Mouse (Mus musculus) kidney, embryonic 16.5 days (tissue): ENCODE results near the gene Zfp940. TPM values are rescaled to one million over a fixed set of nuclear protein-coding genes. Genes with fewer than 3 reads are reported as not detected.
"Not testable (repeated sequence)": the region's sequence is repeated elsewhere in the genome, so short reads cannot be mapped to it uniquely, and the experiment has no call there.

Source experiments
- ATAC-seq: fragments of 200-750 bp; cut with Nextera tagmentation; 2 replicates; pipeline ENCODE4 v1.8.0; 2017; ENCODE audit warnings: moderate TSS enrichment; ENCODE audit not compliant: low FRiP score, low TSS enrichment
- H3K27ac ChIP-seq: fragments of 300-500 bp; sonication (generic); 2 replicates; pipeline ENCODE4 v1.5.1; 2014; ENCODE audit warnings: low read length
- H3K27me3 ChIP-seq: fragments of 300-500 bp; sonication (generic); 2 replicates; pipeline ENCODE4 v1.6.1; 2014; ENCODE audit warnings: low read length, control low read depth, mixed read lengths; ENCODE audit not compliant: insufficient read depth
- H3K36me3 ChIP-seq: fragments of 300-500 bp; sonication (generic); 2 replicates; pipeline ENCODE4 v1.6.1; 2014; ENCODE audit warnings: low read length, control low read depth, mixed read lengths; ENCODE audit not compliant: insufficient read depth
- H3K4me1 ChIP-seq: fragments of 300-500 bp; sonication (generic); 2 replicates; pipeline ENCODE4 v1.6.1; 2014; ENCODE audit warnings: low read length, control low read depth, mixed read lengths; ENCODE audit not compliant: insufficient read depth
- H3K4me2 ChIP-seq: fragments of 300-500 bp; sonication (generic); replicated peaks from 2 replicates; pipeline ENCODE4 v1.6.1; 2014; ENCODE audit warnings: low read depth, low read length
- H3K4me3 ChIP-seq: fragments of 300-500 bp; sonication (generic); 2 replicates; pipeline ENCODE4 v1.5.1; 2014; ENCODE audit warnings: mild to moderate bottlenecking, low read length
- H3K9ac ChIP-seq: fragments of 300-500 bp; sonication (generic); replicated peaks from 2 replicates; pipeline ENCODE4 v1.6.1; 2014; ENCODE audit warnings: low read length
- H3K9me3 ChIP-seq: fragments of 300-500 bp; sonication (generic); 2 replicates; pipeline ENCODE4 v1.6.1; 2016; ENCODE audit warnings: low read length, control low read depth
- WGBS: fragments of 180-500 bp; shearing (Covaris S2); extraction: QIAGEN DNeasy Blood & Tissue Kit; methylation state at CpG from one replicate; pipeline ENCODE4 v1.1.7; 2014; 5-methylcytosine and 5-hydroxymethylcytosine counted together
- polyA plus RNA-seq: library from polyadenylated mRNA; unstranded; fragments of >200 nt; fragmentation: Nextera tagmentation; extraction: Ambion mirVana; gene quantifications from 2 replicates; pipeline ENCODE4 v1.2.1, GENCODE M21; 2015

Gene Zfp940
- 6.0 and 6.4 TPM in 2 replicates for polyA plus RNA-seq

DNA sequence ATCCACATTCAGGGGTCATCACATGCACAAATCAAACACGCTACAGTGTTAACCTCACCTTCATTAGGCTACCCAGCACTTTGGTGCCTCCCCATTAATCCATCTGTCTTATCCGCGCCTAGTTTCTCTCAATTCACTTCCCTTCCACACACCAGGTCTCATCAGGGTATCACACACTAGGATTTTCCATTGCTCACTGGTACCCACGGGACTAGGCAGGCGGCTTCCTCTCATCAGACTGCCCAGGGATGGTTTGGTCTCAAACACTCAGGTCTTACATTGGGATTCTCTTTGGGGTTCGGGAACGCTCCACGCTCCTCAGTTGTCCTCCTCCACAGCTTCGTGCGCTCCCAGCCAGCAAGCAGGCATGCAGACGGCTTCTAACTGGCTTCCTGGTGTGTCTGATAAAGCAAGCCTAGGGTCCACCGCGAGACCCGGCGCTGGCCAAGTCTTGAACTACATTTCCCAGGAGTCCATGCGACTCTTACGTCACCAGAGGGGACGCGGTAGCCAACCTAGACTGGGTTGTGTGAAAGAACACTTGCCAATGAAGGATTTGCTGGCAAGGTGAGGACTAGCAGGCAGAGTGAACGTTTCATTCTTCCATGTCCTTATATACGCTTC is at the start of gene Zfp940:
Gene Zfp940 (minus strand): TSS at position 451 of the 624 bp plus-strand sequence.
- Histone ChIP-seq H3K4me3 (peak within 1 kb of the TSS; percentile 56), H3K36me3 (peaks cover 9% of the 10 kb centered on the region; the same call in 1 of the 2 replicates), H3K4me1 (no peaks in the 10 kb centered on the region), H3K27me3 (no peaks in the 10 kb centered on the region), H3K9me3 (0 out of 2 replicates have a peak, but pooled peaks cover 5% of the 10 kb centered on the region), H3K4me2 (peak within 1 kb of the TSS; percentile 79), H3K9ac (peak within 1 kb of the TSS; percentile 65), H3K27ac (no peak within 1 kb of the TSS)
- peak; percentile 98 for ATAC-seq
- WGBS: under 1% methylated on average over 21 of the region's 21 CpGs

DNA sequence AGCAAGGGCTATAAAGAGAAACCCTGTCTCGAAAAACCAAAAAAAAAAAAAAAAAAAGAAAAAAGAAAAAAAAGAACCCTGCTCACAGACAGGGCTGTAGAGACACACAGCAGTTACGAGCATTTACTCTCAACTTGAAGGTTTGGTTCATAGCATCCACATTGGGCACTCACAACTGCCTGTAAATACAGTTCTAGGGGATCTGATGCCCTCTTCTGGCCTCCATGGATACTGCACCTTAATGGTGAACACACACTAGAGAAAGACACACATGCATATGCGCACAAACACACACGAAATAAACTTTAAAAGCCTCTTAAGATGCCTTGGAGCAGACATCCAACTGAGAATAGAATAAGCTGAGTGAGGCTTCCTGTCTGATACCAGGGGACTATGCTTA is 44.9 kb upstream of the Zfp940 start:
- Histone ChIP-seq H3K9me3 (peaks cover 32% of the 10 kb centered on the region), H3K36me3 (peaks cover 74% of the 10 kb centered on the region), H3K27ac (no peak overlapping the region), H3K4me3 (no peak overlapping the region), H3K27me3 (no peaks in the 10 kb centered on the region), H3K4me1 (no peaks in the 10 kb centered on the region), H3K4me2 (no peak overlapping the region), H3K9ac (no peak overlapping the region)
- 92% methylated on average over 4 of the region's 4 CpGs for whole genome bisulfite sequencing
- ATAC-seq: no peak

DNA sequence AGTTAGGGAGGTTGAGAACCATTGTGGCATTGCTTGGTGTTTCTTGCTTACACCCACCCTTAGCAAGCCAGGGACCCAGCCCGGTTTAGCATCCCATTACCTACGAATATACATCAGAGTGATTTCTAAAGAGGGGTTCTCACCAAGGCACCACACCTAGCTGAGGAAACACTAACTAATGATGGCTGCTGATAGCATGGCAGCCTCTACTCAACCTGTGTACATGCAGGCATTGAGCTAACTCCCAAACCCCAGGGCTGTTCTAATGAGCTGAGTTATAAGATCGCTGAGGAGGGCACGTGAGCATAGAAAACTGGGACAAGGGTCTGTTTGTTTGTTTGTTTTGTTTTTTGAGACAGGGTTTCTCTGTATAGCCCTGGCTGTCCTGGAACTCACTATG is 39.3 kb upstream of the Zfp940 start:
- Histone ChIP-seq H3K4me1 (no peaks in the 10 kb centered on the region), H3K9ac (no peak overlapping the region), H3K9me3 (peaks cover 69% of the 10 kb centered on the region), H3K27ac (no peak overlapping the region), H3K4me3 (no peak overlapping the region), H3K27me3 (no peaks in the 10 kb centered on the region), H3K4me2 (no peak overlapping the region), H3K36me3 (peaks cover 72% of the 10 kb centered on the region)
- WGBS: 94% methylated on average over 4 of the region's 4 CpGs
- no peak for ATAC-seq

DNA sequence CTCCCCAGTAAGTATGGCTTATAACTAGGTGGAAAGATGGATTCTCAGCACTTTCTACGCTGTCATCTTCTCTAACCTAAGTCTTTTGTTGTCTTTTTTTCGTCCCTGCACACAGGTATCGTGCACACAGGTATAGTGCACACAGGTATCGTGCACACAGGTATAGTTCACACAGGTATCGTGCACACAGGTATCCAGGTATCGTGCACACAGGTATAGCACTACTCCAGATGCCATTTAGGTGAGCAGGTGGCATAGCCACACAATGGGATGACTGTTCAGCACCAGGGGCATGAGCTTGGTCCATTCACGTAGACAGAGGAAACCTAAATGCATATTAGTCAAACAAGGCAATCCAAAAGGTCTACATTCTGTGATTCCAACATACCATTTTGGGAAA is 37.0 kb upstream of the Zfp940 start:
- H3K4me2 ChIP-seq: no peak overlapping the region
- 95% methylated on average over 7 of the region's 7 CpGs for WGBS

DNA sequence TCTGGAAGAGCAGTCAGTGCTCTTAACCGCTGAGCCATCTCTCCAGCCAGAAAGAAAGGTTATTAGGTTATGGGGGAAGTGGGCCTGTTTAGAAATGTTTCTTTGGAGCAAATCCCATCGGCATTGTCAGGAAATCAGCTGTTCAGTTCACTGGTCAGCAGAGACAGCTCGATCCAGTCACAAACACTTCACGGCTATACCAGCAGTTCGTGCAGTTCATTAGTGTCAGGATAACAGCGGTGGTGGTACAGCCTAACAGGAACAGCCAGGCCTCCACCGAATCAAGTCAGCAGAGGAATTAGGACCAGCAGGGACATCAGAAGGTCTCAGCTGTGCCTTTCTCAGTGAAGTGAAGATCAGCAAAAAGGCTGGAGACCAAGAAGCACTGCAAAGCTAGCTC is 27.4 kb upstream of the Zfp940 start:
- WGBS: 85% methylated on average over 7 of the region's 7 CpGs
- no peak overlapping the region for H3K4me3 ChIP-seq
- H3K27me3 ChIP-seq: no peaks in the 10 kb centered on the region

More for the DNA sequence above, 37.0 kb upstream of the Zfp940 start:
- no peak overlapping the region for H3K4me3 ChIP-seq
- H3K36me3 ChIP-seq: peaks cover 51% of the 10 kb centered on the region
- peaks cover 85% of the 10 kb centered on the region for H3K9me3 ChIP-seq
- no peak for ATAC-seq
- no peak overlapping the region for H3K27ac ChIP-seq
- H3K9ac ChIP-seq: no peak overlapping the region
- no peaks in the 10 kb centered on the region for H3K4me1 ChIP-seq
- H3K27me3 ChIP-seq: no peaks in the 10 kb centered on the region

DNA sequence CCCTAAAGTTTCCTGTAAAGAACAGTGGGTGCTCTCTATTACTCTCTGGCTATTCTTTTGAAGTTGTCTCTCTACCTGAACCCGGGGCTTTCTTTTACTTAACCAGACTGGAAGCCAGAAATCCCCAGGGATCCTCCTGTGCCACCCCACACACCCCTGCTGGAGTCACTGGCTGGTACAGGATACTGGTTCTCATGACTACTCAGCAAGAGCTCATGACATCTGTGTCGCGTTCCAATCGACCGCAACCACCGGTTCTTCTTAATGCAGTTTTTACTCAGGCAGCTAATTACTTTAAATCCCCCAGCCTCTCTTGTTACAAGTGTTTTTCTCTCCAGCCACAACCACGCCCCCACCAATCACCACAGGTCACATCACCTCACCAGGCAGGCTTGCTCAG is 26.6 kb upstream of the Zfp940 start:
- Histone ChIP-seq H3K27me3 (no peaks in the 10 kb centered on the region), H3K4me2 (no peak overlapping the region), H3K36me3 (peaks cover 15% of the 10 kb centered on the region), H3K4me3 (no peak overlapping the region), H3K4me1 (no peaks in the 10 kb centered on the region), H3K9me3 (peaks cover 30% of the 10 kb centered on the region), H3K27ac (no peak overlapping the region), H3K9ac (no peak overlapping the region)
- 61% methylated on average over 7 of the region's 7 CpGs for WGBS
- ATAC-seq: no peak

More for the DNA sequence above, 27.4 kb upstream of the Zfp940 start:
- H3K4me2 ChIP-seq: no peak overlapping the region
- no peak for ATAC-seq
- no peaks in the 10 kb centered on the region for H3K4me1 ChIP-seq
- no peak overlapping the region for H3K27ac ChIP-seq
- H3K9me3 ChIP-seq: peaks cover 30% of the 10 kb centered on the region
- no peak overlapping the region for H3K9ac ChIP-seq
- peaks cover 7% of the 10 kb centered on the region for H3K36me3 ChIP-seq

DNA sequence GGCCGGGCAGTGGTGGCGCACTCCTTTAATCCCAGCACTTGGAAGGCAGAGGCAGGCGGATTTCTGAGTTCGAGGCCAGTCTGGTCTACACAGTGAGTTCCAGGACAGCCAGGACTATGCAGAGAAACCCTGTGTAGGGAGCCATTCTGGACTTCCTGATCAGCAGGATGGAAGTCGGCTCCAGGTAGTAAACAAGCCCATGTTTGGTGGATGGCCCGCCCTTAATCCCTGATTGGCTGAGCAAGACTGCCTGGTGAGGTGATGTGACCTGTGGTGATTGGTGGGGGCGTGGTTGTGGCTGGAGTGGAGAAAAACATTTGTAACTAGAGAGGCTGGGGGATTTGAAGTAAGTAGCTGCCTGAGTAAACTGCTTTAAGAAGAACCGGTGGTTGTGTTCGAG is 24.1 kb upstream of the Zfp940 start:
- H3K4me1 ChIP-seq, H3K9ac ChIP-seq, H3K4me2 ChIP-seq, H3K27me3 ChIP-seq, ATAC-seq, H3K4me3 ChIP-seq, H3K27ac ChIP-seq: not testable (repeated sequence)
- Histone ChIP-seq H3K9me3 (peaks cover 25% of the 10 kb centered on the region), H3K36me3 (peaks cover 31% of the 10 kb centered on the region)
- 98% methylated on average over 9 of the region's 9 CpGs for WGBS

DNA sequence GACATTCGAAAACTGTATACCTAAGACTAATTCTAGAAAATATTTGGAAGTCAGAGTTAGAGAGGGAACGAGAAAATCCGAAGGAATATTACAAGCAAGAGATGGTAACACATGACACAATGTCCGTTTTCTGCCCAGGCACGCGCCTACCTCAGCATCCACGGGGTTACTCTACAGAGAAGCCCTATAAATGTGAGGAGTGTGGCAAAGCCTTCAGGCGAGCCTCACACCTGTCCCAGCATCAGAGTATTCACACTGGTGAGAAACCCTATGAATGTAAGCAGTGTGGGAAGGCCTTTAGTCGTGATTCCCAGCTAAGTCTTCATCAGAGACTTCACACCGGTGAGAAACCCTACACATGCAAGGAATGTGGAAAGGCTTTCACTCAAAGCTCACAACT is 20.8 kb upstream of the Zfp940 start:
- Histone ChIP-seq H3K4me2 (no peak overlapping the region), H3K9me3 (peaks cover 37% of the 10 kb centered on the region), H3K4me1 (no peaks in the 10 kb centered on the region), H3K27me3 (no peaks in the 10 kb centered on the region), H3K9ac (no peak overlapping the region), H3K27ac (no peak overlapping the region), H3K4me3 (no peak overlapping the region), H3K36me3 (peaks cover 38% of the 10 kb centered on the region)
- no peak for ATAC-seq
- WGBS: 94% methylated on average over 10 of the region's 10 CpGs

DNA sequence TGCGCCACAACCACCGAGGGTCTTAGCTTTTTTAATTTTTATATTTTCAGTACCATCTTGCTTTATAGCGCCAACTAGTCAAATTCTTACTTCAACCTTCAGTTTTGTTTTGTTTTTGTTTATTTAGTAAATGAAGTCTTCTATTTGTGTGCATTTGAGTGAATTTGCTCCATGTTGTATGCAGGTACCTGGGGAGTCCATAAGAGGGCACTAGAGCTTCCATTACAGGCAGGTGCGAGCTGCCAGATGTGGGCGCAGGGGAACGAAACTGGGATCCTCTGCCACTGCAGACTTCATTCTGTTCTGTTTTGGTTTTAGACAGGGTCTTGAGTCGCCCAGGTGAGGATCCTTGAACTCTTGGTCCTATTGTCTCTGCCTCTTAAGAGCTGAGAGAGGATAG is 8.2 kb upstream of the Zfp940 start:
- H3K4me3 ChIP-seq: no peak overlapping the region
- H3K36me3 ChIP-seq: no peaks in the 10 kb centered on the region; the same call in 1 of the 2 replicates
- WGBS: 93% methylated on average over 7 of the region's 7 CpGs

More for the DNA sequence above, 8.2 kb upstream of the Zfp940 start:
- ATAC-seq: no peak
- H3K9me3 ChIP-seq: no peaks in the 10 kb centered on the region
- H3K9ac ChIP-seq: no peak overlapping the region
- H3K27ac ChIP-seq: no peak overlapping the region
- H3K4me2 ChIP-seq: no peak overlapping the region
- H3K4me1 ChIP-seq: peaks cover 5% of the 10 kb centered on the region
- H3K27me3 ChIP-seq: no peaks in the 10 kb centered on the region
